Mouse (Mus musculus): ENCODE results near the gene AL731706.2.
"Not testable (repeated sequence)": the region's sequence is repeated elsewhere in the genome, so short reads cannot be mapped to it uniquely, and the experiment has no call there.

Gene AL731706.2

GRCm38 (mm10) chr2:136885579-136885978 is at the start of gene AL731706.2:
AL731706.2 (minus strand) TSS chr2:136885679.
- DNase-seq: no peak

- DNase-seq: no peak
Observed at GRCm38 (mm10) chr2:136921003-136921408, 35.5 kb upstream of the AL731706.2 start.

GRCm38 (mm10) chr2:136920257-136920993 is 34.9 kb upstream of the AL731706.2 start:
- no peak for DNase-seq

GRCm38 (mm10) chr2:136919433-136919832 is 34.0 kb upstream of the AL731706.2 start:
- no peak for DNase-seq

- DNase-seq: no peak
Observed at GRCm38 (mm10) chr2:136914334-136914902, 28.9 kb upstream of the AL731706.2 start.

GRCm38 (mm10) chr2:136913021-136913420 is 27.5 kb upstream of the AL731706.2 start:
- DNase-seq: no peak

- no peak for DNase-seq
Observed at GRCm38 (mm10) chr2:136911958-136912411, 26.5 kb upstream of the AL731706.2 start.

GRCm38 (mm10) chr2:136909298-136909697 is 23.8 kb upstream of the AL731706.2 start:
- no peak for DNase-seq

GRCm38 (mm10) chr2:136908596-136908995 is 23.1 kb upstream of the AL731706.2 start:
- DNase-seq: no peak

GRCm38 (mm10) chr2:136896131-136896530 is 10.7 kb upstream of the AL731706.2 start:
- no peak for DNase-seq

GRCm38 (mm10) chr2:136894494-136894893 is 9.0 kb upstream of the AL731706.2 start:
- DNase-seq: no peak

- peak; percentile 95 to 98 for DNase-seq
Observed at GRCm38 (mm10) chr2:136891951-136892371, 6.5 kb upstream of the AL731706.2 start.

GRCm38 (mm10) chr2:136891068-136891950 is 5.8 kb upstream of the AL731706.2 start, which contains the start of the genes Slx4ip, AL731706.1 and Mkks:
Slx4ip (plus strand) TSS chr2:136891218.
AL731706.1 (minus strand) TSS chr2:136891389.
Mkks (minus strand) TSS chr2:136891389.
- DNase-seq: peak; percentile 98 to 100

GRCm38 (mm10) chr2:136890716-136891067 is 5.2 kb upstream of the AL731706.2 start:
- not testable (repeated sequence) for DNase-seq

GRCm38 (mm10) chr2:136886846-136887245 is 1.4 kb upstream of the AL731706.2 start:
- DNase-seq: peak; percentile 55 to 58

GRCm38 (mm10) chr2:136854543-136855388 is 30.7 kb downstream of the AL731706.2 start:
- no peak for DNase-seq

- no peak for DNase-seq
Observed at GRCm38 (mm10) chr2:136850366-136850765, 35.1 kb downstream of the AL731706.2 start.

- DNase-seq: no peak
Observed at GRCm38 (mm10) chr2:136837994-136838393, 47.5 kb downstream of the AL731706.2 start.

GRCm38 (mm10) chr2:136835882-136836281 is 49.6 kb downstream of the AL731706.2 start:
- peak; percentile 61 for DNase-seq

Data from cerebellum, adult 18-20 months (tissue).